Mouse (Mus musculus) T-helper 1 cell (primary cell): Measurements from ENCODE around the gene Tsc1.

Experiments
- in situ Hi-C: fragments of 300-600 bp; cut with MboI, MseI; formaldehyde crosslinking; loops from one replicate; pipeline ENCODE4 v1.15.1; 2025; ENCODE audit warnings: high pct_unique_total_duplicates

The Tsc1 gene

DNA sequence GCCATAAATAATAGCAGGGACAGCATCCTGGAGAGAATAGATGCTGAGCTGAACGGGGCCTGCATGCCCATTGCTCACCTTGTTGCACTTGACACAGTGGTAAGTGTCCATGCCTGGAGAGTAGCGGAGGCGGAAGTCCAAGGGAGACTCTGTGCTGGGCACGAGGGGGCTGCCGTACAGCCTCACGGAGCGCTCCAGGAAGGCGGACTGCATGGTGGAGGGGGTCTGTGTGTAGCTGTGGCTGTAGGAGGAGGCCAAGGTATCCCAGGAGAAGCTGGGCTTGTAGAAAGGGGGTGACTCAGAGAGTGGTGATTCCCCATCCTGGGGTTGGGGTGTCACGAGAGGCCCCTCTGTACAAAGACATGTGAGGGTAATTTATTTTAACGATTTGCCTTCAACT lies 27.4 kb upstream of the Tsc1 start:
- in situ Hi-C loops, result no loop called here

GRCm38 (mm10) chr2:28616358-28616757 lies 24.7 kb upstream of the Tsc1 start:
- in situ Hi-C loops, result no loop called here

DNA sequence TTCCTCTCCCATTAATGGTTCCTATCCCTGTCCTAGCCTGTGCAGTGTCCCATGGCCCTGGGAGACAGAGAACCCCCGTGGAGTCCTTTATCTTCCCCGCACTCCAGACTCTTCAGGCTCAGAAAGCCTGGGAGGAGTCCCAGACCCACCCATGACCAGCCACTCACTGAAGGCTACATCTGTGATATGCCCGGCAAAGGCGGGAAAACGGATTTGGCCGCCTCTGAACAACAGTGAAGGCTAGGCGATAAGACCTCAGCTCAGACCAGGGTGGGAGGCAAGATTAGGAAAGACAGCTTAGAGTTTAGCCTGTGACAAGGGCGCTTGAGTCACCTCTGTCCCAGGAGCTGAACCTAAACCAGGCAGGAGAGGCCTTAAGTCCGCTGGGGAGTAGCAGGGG lies 24.2 kb upstream of the Tsc1 start:
- in situ Hi-C loops, result no loop called here

GRCm38 (mm10) chr2:28617498-28618486 lies 23.2 kb upstream of the Tsc1 start:
- in situ Hi-C loops, result no loop called here

- in situ Hi-C loops, result no loop called here
These were observed 22.2 kb upstream of the Tsc1 start for GRCm38 (mm10) chr2:28618777-28619336.

GRCm38 (mm10) chr2:28619369-28619768 lies 21.7 kb upstream of the Tsc1 start:
- in situ Hi-C loops, result no loop called here

GRCm38 (mm10) chr2:28620522-28620921 lies 20.5 kb upstream of the Tsc1 start:
- in situ Hi-C loops, result no loop called here

- in situ Hi-C loops, result no loop called here
These were observed 19.9 kb upstream of the Tsc1 start for GRCm38 (mm10) chr2:28621111-28621510.

DNA sequence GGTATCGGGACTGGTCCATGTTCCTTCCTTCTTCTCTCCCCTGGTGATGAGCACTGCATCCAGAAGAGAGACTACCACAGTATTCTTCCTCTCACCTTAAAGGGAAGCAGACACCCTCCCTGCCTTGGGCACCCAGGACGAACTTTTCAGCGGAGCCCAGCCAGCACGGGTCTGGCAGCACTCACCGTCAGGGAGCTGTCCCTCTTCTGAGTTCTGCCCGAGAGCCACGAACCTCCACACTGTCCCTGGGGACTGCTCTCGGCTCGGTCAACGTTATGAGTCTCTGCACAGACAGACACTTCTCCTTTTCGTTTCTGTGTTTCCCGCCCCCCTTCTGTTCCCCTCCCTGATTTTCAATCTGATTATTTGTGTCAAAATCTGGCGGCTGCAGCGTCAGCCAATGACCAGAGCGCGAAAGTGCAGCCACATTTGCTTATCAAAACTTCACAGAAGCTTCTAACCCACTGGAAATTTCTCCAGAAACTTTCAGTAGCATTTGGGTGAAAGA lies 19.3 kb upstream of the Tsc1 start, which contains the start of gene Gfi1b:
Gene Gfi1b (minus strand): TSS at position 319 of the 508 bp plus-strand sequence.
- in situ Hi-C loops, result no loop called here

GRCm38 (mm10) chr2:28622521-28623124 lies 18.4 kb upstream of the Tsc1 start:
- in situ Hi-C loops, result no loop called here

- in situ Hi-C loops, result loop anchor here (5.0 kb wide), 1 partner anchor 33 kb away; no protein-coding TSS in a partner anchor
These were observed 16.2 kb upstream of the Tsc1 start for GRCm38 (mm10) chr2:28624870-28625269.

GRCm38 (mm10) chr2:28626038-28626437 lies 15.0 kb upstream of the Tsc1 start:
- in situ Hi-C loops, result loop anchor here (5.0 kb wide), 1 partner anchor 34 kb away; no protein-coding TSS in a partner anchor

- in situ Hi-C loops, result loop anchor here (5.0 kb wide), 1 partner anchor 36 kb away; no protein-coding TSS in a partner anchor
These were observed 13.0 kb upstream of the Tsc1 start for GRCm38 (mm10) chr2:28628053-28628452.

DNA sequence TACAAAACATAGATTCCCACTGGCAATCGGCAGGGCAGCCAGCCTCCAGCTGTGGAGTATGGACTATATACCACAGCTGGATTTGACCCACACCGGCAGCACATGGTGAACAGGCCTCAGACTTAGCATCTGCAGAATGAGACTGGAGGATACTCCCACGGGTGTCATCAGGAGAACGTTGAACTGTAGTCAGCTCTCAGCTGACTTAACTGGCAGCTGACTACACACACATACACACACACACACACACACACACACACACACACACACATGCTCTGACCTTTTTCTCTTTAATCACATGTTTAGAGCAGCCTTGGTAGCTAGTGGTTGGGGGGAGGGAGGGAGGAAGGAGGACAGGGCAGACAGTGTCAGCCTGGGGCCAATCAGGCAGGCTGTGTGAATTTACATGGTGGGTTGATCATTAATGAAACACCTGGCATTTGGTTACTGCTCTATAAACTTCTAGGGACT lies 11.1 kb upstream of the Tsc1 start:
- in situ Hi-C loops, result loop anchor here (5.0 kb wide), 1 partner anchor 38 kb away; no protein-coding TSS in a partner anchor

GRCm38 (mm10) chr2:28632626-28633025 lies 8.4 kb upstream of the Tsc1 start:
- in situ Hi-C loops, result no loop called here

GRCm38 (mm10) chr2:28633136-28633535 lies 7.9 kb upstream of the Tsc1 start:
- in situ Hi-C loops, result no loop called here

DNA sequence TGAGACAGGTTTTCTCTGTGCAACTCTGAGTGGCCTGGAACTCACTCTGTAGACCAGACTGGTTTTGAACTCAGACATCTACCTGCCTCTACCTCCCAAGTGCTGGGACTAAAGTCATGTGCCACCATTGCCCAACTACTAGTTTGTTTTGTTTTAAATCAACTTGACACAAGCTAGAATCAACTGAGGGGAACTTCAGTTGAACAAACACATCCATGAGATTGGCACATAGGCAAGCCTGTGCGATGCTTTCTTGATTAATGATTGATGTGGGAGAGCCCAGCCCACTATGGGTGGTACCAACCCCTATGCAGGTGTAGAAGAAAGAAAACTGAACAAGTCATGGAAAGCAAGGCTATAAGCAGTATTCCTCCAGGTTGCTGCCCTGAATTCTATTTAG lies 5.8 kb upstream of the Tsc1 start:
- in situ Hi-C loops, result no loop called here

GRCm38 (mm10) chr2:28637106-28637845 lies 3.8 kb upstream of the Tsc1 start:
- in situ Hi-C loops, result no loop called here

DNA sequence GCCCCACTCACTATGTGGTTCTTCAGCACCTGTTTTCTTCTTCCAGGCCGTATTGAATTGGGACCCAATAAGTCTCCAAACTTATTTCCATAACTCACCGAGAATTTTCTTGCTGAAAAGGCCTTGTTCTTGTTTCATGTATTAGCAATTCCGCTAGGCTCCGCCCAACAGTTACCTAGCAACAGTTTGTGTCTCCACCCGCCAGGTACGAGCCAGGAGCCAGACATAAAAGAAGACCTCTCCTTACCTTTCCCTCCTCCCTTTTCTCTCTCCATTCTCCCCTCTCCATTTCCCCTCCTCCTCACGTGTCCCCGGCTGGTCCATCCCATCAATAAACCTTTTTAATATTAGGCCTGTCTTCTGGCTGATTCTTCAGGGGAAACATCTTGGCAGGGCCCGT lies 2.7 kb upstream of the Tsc1 start:
- in situ Hi-C loops, result no loop called here

DNA sequence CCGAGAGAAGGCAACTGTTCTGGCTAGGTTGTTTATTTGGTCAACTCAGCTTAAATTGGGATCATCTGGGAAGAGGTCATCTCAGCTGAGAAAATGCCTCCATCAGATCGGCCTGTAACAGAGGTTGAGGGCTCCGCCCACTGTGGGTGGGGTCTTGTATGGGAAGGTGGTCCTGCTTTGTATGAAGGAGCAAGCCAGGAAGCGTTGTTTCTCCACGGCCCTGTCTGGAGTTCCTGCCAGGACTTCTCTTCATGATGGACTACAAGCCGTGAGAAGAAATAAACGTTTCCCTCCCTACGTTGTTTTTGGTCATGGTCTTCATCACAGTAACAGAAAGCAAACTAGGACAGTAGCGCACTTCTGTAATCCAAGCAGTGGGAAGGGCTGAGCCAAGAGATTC lies 2.1 kb upstream of the Tsc1 start:
- in situ Hi-C loops, result no loop called here

DNA sequence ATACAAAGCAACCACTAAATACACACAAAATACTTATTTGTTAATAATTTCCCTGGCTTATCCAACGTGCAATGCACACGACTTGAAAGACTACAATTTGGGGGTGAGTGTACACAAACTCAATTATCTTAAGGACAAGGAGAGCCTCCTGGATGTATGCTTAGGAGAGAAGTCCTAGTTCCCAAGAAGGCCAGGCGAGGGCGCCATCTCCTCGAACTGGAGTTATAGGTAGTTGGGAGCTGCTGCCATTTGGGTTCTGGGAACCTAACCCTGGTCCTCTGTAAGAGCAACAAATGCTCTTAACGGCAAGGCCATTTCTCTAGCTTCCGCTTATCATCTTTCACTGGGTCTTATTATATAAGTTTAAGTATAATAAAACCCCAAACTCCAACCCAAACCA lies 1.2 kb upstream of the Tsc1 start:
- in situ Hi-C loops, result no loop called here
